Mouse (Mus musculus): Measurements from ENCODE around the gene Tmem164.

Tmem164 gene

GRCm38 (mm10) chrX:142828184-142828908, 147.1 kb downstream of the Tmem164 start:
- DNase-seq (ENCODE audit: low spot score in 2 of 2), result no peak

- no peak for DNase-seq (ENCODE audit: low spot score in 2 of 2)
Observed at GRCm38 (mm10) chrX:142829267-142829666, 148.1 kb downstream of the Tmem164 start.

- no peak for DNase-seq (ENCODE audit: low spot score in 2 of 2)
Observed at GRCm38 (mm10) chrX:142829866-142830470, 148.8 kb downstream of the Tmem164 start.

GRCm38 (mm10) chrX:142830572-142830971, 149.4 kb downstream of the Tmem164 start:
- DNase-seq (ENCODE audit: low spot score in 2 of 2), result no peak

GRCm38 (mm10) chrX:142832221-142832620, 151.0 kb downstream of the Tmem164 start:
- peak; percentile 40 to 56 for DNase-seq (ENCODE audit: low spot score in 2 of 2)

- DNase-seq (ENCODE audit: low spot score in 2 of 2), result no peak
Observed at GRCm38 (mm10) chrX:142833164-142833796, 152.1 kb downstream of the Tmem164 start.

GRCm38 (mm10) chrX:142834807-142835206, 153.6 kb downstream of the Tmem164 start:
- DNase-seq (ENCODE audit: low spot score in 2 of 2), result no peak

- DNase-seq (ENCODE audit: low spot score in 2 of 2), result no peak
Observed at GRCm38 (mm10) chrX:142836399-142836798, 155.2 kb downstream of the Tmem164 start.

GRCm38 (mm10) chrX:142837316-142837715, 156.1 kb downstream of the Tmem164 start:
- DNase-seq (ENCODE audit: low spot score in 2 of 2), result no peak

GRCm38 (mm10) chrX:142838841-142839240, 157.6 kb downstream of the Tmem164 start:
- DNase-seq (ENCODE audit: low spot score in 2 of 2), result no peak

GRCm38 (mm10) chrX:142839411-142839810, 158.2 kb downstream of the Tmem164 start:
- DNase-seq (ENCODE audit: low spot score in 2 of 2), result no peak

- no peak for DNase-seq (ENCODE audit: low spot score in 2 of 2)
Observed at GRCm38 (mm10) chrX:142841916-142842315, 160.7 kb downstream of the Tmem164 start.

GRCm38 (mm10) chrX:142846266-142846665, 165.1 kb downstream of the Tmem164 start:
- DNase-seq (ENCODE audit: low spot score in 2 of 2), result no peak

- DNase-seq (ENCODE audit: low spot score in 2 of 2), result no peak
Observed at GRCm38 (mm10) chrX:142848032-142848431, 166.8 kb downstream of the Tmem164 start.

GRCm38 (mm10) chrX:142869844-142870243, 188.6 kb downstream of the Tmem164 start:
- no peak for DNase-seq (ENCODE audit: low spot score in 2 of 2)

GRCm38 (mm10) chrX:142882255-142882654, 201.0 kb downstream of the Tmem164 start:
- DNase-seq (ENCODE audit: low spot score in 2 of 2), result no peak

- no peak for DNase-seq (ENCODE audit: low spot score in 2 of 2)
Observed at GRCm38 (mm10) chrX:142883593-142883992, 202.4 kb downstream of the Tmem164 start.

- no peak for DNase-seq (ENCODE audit: low spot score in 2 of 2)
Observed at GRCm38 (mm10) chrX:142885962-142886361, 204.8 kb downstream of the Tmem164 start.

All from thymus, postnatal 10 days (tissue).